Mouse (Mus musculus): Measurements from ENCODE around the gene Elmo1. TPM values are rescaled to one million over a fixed set of nuclear protein-coding genes. Genes with fewer than 3 reads are reported as not detected.

Gene Elmo1
- total and polyA plus RNA-seq, 3 experiments, result 5.2 to 7.6 TPM; not detected in 1

- DNase-seq (ENCODE audit: low read depth, low spot score), result no peak
- no peak overlapping the region for H3K9ac ChIP-seq (ENCODE audit: control insufficient read depth, low read depth, low read length, poor library complexity, severe bottlenecking)
- H3K36me3 ChIP-seq (ENCODE audit: control insufficient read depth in 1 of 2, insufficient read depth in 2 of 2, low read length in 2 of 2), result peaks cover 0 to 6% of the 10 kb centered on the region in 2 experiments; a peak in 2 of 4 replicates
- no peak overlapping the region for H3K27ac ChIP-seq (ENCODE audit: control insufficient read depth, low read depth, low read length)
- TF ChIP-seq ETS1 (IDR thresholded peaks at IDR 0.05; ENCODE audit: low read depth, low read length) (no peak), ZKSCAN1 (IDR thresholded peaks at IDR 0.05; ENCODE audit: low read depth, low read length) (no peak), MYC (IDR thresholded peaks at IDR 0.05; ENCODE audit: low read depth, low read length) (no peak), KAT2A (conservative IDR thresholded peaks at IDR 0.05; ENCODE audit: low read depth, low read length) (no peak), GABPA (IDR thresholded peaks at IDR 0.05; ENCODE audit: low read depth, low read length) (no peak), POLR2A (IDR thresholded peaks at IDR 0.05; ENCODE audit: control insufficient read depth in 1 of 2, insufficient read depth in 1 of 2, low read depth in 1 of 2, low read length in 2 of 2, poor library complexity in 1 of 2) (no peak), MYB (IDR thresholded peaks at IDR 0.05; ENCODE audit: low read depth, low read length) (no peak), POLR2AphosphoS2 (IDR thresholded peaks at IDR 0.05; ENCODE audit: low read length) (no peak)
- H3K9me3 ChIP-seq (replicated peaks; ENCODE audit: insufficient read depth, low read length), result no peaks in the 10 kb centered on the region
- H3K79me2 ChIP-seq (ENCODE audit: control insufficient read depth, insufficient read depth, low read length, poor library complexity), result peaks cover 3% of the 10 kb centered on the region; the same call in 1 of the 2 replicates
- no peaks in the 10 kb centered on the region for H3K27me3 ChIP-seq (ENCODE audit: control insufficient read depth in 1 of 2, insufficient read depth in 2 of 2, low read length in 2 of 2)
- no peak overlapping the region for H3K4me3 ChIP-seq (ENCODE audit: control insufficient read depth in 1 of 2, insufficient read depth in 1 of 2, low read depth in 2 of 2, low read length in 2 of 2)
- peaks cover 0 to 9% of the 10 kb centered on the region in 2 experiments; a peak in 3 of 4 replicates for H3K4me1 ChIP-seq (ENCODE audit: control insufficient read depth in 1 of 2, insufficient read depth in 2 of 2, low read length in 2 of 2)
Observed at GRCm38 (mm10) chr13:20182239-20182825, 91.9 kb downstream of the Elmo1 start.

- Histone ChIP-seq H3K79me2 (ENCODE audit: control insufficient read depth, insufficient read depth, low read length, poor library complexity) (peaks cover 3% of the 10 kb centered on the region; the same call in 1 of the 2 replicates), H3K4me1 (ENCODE audit: control insufficient read depth in 1 of 2, insufficient read depth in 2 of 2, low read length in 2 of 2) (peaks cover 0 to 9% of the 10 kb centered on the region in 2 experiments; a peak in 3 of 4 replicates), H3K36me3 (ENCODE audit: control insufficient read depth in 1 of 2, insufficient read depth in 2 of 2, low read length in 2 of 2) (peaks cover 0 to 9% of the 10 kb centered on the region in 2 experiments; a peak in 2 of 4 replicates), H3K27me3 (ENCODE audit: control insufficient read depth in 1 of 2, insufficient read depth in 2 of 2, low read length in 2 of 2) (no peaks in the 10 kb centered on the region), H3K9ac (ENCODE audit: control insufficient read depth, low read depth, low read length, poor library complexity, severe bottlenecking) (peak overlapping the region; percentile 29), H3K9me3 (replicated peaks; ENCODE audit: insufficient read depth, low read length) (no peaks in the 10 kb centered on the region), H3K4me3 (ENCODE audit: control insufficient read depth in 1 of 2, insufficient read depth in 1 of 2, low read depth in 2 of 2, low read length in 2 of 2) (peak overlapping the region; percentile 45 to 65; a peak in 3 of 4 replicates), H3K27ac (ENCODE audit: control insufficient read depth, low read depth, low read length) (peak overlapping the region; percentile 86)
- DNase-seq (ENCODE audit: low read depth, low spot score), result peak; percentile 78
- TF ChIP-seq EP300 (IDR thresholded peaks at IDR 0.05; ENCODE audit: low read depth in 1 of 2, low read length in 2 of 2) (peak; percentile 77 to 86), ETS1 (IDR thresholded peaks at IDR 0.05; ENCODE audit: low read depth, low read length) (peak; percentile 61), POLR2AphosphoS5 (IDR thresholded peaks at IDR 0.05; ENCODE audit: borderline replicate concordance, low read depth, low read length) (no peak), RCOR1 (IDR thresholded peaks at IDR 0.05; ENCODE audit: low read depth, low read length) (peak; percentile 97), NELFE (IDR thresholded peaks at IDR 0.05; ENCODE audit: low read depth, low read length) (no peak), RAD21 (IDR thresholded peaks at IDR 0.05; ENCODE audit: low read depth, low read length) (no peak), MAX (IDR thresholded peaks at IDR 0.05; ENCODE audit: low read length) (no peak), HCFC1 (IDR thresholded peaks at IDR 0.05; ENCODE audit: low read depth, low read length) (no peak), POLR2A (IDR thresholded peaks at IDR 0.05; ENCODE audit: control insufficient read depth in 1 of 2, insufficient read depth in 1 of 2, low read depth in 1 of 2, low read length in 2 of 2, poor library complexity in 1 of 2) (no peak), USF2 (IDR thresholded peaks at IDR 0.05; ENCODE audit: borderline replicate concordance in 1 of 2, insufficient read depth in 1 of 2, low read depth in 1 of 2, low read length in 2 of 2) (no peak), CTCF (IDR thresholded peaks at IDR 0.05 in 2 of 3, conservative IDR thresholded peaks at IDR 0.05 in 1 of 3; ENCODE audit: control insufficient read depth in 1 of 3, insufficient read depth in 1 of 3, low read depth in 2 of 3, low read length in 3 of 3, poor library complexity in 1 of 3, severe bottlenecking in 1 of 3) (0 out of 6 replicates have a peak, but pooled peaks of 1 of the 3 experiments have one; percentile 5), MYC (IDR thresholded peaks at IDR 0.05; ENCODE audit: low read depth, low read length) (no peak), ELF1 (IDR thresholded peaks at IDR 0.05; ENCODE audit: low read depth, low read length) (no peak), CHD1 (IDR thresholded peaks at IDR 0.05; ENCODE audit: low read depth, low read length) (no peak), JUND (IDR thresholded peaks at IDR 0.05; ENCODE audit: low read depth, low read length) (no peak), ZNF384 (IDR thresholded peaks at IDR 0.05; ENCODE audit: low read depth, low read length) (no peak), USF1 (IDR thresholded peaks at IDR 0.05; ENCODE audit: low read depth, low read length) (no peak), MEF2A (IDR thresholded peaks at IDR 0.05; ENCODE audit: extremely low read depth, insufficient replicate concordance, low read depth, low read length, poor library complexity, severe bottlenecking) (no peak), GATA1 (IDR thresholded peaks at IDR 0.05; ENCODE audit: low read depth, low read length) (peak; percentile 85), E2F4 (IDR thresholded peaks at IDR 0.05; ENCODE audit: borderline replicate concordance, low read depth, low read length) (no peak), MXI1 (IDR thresholded peaks at IDR 0.05; ENCODE audit: low read depth, low read length) (no peak), ZC3H11A (IDR thresholded peaks at IDR 0.05; ENCODE audit: low read depth, low read length) (no peak), POLR2AphosphoS2 (IDR thresholded peaks at IDR 0.05; ENCODE audit: low read length) (no peak), TAL1 (IDR thresholded peaks at IDR 0.05; ENCODE audit: low read length) (peak; percentile 96), SMC3 (IDR thresholded peaks at IDR 0.05; ENCODE audit: low read depth, low read length) (no peak)
Observed at GRCm38 (mm10) chr13:20183512-20184238, 93.3 kb downstream of the Elmo1 start.
